Mouse (Mus musculus) c-Kit-positive CD71-positive TER-119-negative erythroid progenitor cells, embryonic 14.5 days (primary cell): Measurements from ENCODE around the gene Fxr2.
A peak's percentile ranks its signal among the peaks of the same experiment; 100 is the strongest.

ENCODE experiments used
- DNase-seq: peaks from one replicate; pipeline ENCODE4 v3.0.0-alpha.2; 2013; ENCODE audit warnings: low read depth

Gene Fxr2

DNA sequence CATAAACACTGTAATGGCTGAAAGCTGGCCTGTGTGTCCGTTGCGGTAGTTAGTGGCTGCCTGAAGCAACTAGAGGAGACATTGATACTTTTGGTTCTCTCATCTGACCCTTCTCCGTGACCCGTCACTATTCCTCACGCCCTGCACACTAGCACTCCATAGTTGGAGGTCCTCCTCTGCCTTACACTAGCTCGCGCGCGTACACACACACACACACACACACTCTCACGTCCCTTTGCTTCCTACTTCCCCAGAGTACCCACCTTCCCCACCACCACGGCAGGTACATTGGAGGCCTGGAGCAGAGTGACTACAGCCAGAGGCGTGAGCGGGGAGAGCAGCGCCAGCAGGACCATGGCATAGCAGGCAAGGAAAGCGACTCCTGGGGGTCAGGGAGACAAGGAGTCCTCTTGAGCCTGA is 24.7 kb downstream of the Fxr2 start:
- DNase-seq: no peak

DNA sequence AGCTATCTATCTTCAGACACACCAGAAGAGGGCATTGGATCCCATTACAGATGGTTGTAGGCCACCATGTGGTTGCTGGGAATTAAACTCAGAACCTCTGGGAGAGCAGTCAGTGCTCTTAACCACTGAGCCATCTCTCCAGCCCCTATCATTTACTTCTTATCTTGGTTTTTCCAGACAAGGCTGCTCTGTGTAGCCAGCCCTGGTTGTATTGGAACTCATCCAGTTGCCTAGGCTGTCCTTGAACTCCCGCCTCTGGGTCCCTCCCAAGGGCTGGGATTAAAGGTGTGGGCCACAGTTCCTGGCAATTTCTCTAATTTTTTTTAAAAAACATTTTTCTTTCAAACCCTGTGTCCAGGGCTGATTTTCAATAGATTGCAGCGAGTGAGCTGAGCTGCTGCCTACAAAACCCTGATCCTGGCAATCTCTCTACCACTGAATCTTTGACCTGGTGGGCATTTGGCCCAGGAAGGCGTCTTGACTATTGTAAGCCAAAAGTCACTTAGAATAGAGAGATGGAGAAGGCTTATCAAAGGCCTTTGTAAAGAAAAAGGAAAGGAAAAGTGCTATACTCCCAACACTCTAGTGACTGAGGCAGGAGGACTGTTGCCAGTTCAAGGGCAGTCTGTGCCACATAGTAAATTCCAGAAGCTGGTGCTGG is 28.6 kb downstream of the Fxr2 start:
- DNase-seq: no peak

DNA sequence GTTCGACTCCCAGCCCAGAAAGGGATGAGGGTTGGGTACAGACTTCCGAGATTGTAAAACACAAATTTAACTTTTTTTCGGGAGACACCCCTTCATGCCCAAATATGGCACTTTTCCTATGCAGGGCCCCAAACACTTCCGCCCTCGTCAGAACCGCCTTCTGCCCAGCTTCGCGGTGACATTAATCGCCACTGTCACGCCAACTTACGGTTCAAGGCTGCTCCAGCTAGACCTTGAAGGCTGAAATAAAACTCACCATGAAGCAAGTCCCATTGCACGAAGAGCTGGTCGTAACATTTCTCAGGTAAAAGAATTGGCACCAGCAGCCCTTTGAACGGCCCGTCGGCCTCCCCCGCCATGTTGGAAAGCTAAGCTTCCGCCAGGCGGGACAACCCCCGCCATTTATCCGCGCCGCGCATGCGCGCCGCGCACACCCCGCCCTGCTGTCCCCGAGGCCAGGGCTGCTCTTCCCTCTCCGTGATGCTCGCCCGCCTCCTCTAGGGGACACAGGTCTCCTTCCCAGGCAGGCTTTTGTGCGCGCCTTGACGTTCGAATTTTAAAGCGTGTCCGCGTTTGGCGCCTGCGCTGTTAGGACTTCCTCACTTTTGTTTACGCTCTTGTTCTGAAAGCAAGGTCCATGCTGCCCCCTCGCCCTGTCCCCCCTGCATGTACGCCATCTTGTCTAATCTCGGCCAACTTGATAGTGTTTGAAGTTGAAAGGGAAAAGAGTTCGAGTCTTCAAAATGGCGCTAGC is 29.6 kb downstream of the Fxr2 start, which contains the start of gene Mpdu1:
TSS of gene Mpdu1 (minus strand) at position 430 of the 754 bp plus-strand sequence.
- peak; percentile 86 for DNase-seq

DNA sequence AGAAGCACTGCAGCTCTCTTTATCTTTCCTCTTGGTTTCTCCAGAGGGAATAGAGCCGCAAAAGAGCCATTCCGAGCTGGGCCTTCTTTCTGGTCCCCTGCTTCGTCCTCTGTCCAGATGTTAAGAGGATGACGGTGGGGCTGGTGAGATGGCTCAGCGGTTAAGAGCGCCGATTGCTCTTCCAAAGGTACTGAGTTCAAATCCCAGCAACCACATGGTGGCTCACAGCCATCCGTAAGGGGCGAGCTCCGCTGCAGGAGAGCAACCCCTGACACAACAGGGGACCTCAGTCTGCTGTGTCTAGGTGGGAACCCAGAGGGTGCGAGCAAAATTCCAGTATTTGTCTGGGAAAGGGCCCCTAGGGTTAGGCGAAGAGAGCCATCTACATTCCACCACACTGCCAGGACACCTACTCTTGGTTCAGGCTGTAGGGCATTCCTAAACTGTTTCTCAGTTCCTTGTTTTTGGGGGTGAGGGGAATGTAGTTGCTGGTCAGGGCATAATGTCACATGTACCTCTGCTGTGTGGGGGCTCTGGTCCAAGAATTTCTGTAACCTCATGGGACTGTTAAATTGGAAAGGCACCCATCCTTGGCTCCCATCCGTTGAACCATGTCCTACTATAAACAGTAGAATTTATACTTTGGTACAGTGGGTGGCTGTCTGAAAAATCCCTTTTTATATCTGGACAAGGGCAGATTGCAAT is 30.3 kb downstream of the Fxr2 start:
- no peak for DNase-seq

DNA sequence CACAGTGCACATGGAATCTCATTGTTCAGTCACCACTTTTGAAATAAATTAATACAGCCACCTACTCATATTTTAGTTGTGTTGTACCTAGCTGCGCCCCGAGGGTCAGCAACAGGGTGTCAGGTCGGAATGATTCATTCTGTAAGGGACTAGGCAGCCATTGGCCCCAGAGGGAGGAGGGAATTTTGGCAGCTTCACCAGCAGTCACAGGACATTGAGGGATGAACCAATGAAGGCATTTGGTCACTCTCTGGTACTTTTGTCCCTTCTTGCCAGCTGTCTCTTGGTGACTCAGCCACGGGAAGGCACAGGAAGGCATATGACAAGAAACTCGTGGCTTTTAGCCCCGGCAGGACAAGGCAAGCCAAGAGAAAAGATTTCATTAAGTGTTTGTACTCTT is 31.0 kb downstream of the Fxr2 start:
- DNase-seq: no peak

DNA sequence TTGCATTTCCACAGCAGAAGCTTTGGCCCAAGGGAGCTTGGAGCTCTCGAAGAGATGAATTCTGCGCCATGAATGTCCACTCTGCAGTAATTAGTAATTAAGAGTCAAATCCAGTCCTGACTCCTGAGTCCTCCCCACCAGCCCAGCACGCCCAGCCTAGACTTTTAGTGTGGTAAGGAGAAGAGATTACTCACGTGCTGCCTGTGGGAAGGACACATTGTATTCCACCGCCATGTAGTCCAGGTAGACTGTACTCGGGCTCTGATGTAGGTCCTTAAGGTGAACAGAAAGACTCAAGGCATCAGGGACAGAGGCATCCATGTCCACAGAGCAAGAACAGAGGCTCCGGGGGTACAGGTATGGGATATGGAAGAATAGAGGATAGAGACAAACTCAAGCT is 32.1 kb downstream of the Fxr2 start:
- DNase-seq: no peak

DNA sequence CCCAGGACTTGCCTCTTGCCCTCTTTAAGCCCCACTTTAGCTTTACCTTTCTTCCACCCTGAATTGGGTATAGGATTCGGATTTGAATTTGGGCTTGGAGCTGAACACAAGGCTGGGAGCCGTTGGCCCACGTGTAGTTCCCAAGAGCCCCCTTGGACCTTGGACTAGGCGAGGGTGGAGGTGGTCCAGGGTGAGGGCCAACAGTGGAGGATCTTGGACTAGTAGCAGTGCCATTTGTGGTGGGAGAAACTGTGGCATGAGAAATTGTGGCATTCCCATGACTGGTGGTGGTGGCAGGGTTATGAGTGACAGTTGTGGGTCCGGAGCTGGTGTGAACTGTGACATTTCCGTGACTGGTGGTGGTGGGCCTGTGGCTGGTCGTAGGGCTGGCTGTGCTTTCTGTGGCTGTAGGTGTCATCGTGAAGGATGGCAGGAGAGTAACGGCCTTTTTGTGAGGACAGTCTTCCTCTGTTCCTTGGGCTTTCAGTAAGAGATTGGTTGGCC is 32.7 kb downstream of the Fxr2 start:
- DNase-seq: no peak

DNA sequence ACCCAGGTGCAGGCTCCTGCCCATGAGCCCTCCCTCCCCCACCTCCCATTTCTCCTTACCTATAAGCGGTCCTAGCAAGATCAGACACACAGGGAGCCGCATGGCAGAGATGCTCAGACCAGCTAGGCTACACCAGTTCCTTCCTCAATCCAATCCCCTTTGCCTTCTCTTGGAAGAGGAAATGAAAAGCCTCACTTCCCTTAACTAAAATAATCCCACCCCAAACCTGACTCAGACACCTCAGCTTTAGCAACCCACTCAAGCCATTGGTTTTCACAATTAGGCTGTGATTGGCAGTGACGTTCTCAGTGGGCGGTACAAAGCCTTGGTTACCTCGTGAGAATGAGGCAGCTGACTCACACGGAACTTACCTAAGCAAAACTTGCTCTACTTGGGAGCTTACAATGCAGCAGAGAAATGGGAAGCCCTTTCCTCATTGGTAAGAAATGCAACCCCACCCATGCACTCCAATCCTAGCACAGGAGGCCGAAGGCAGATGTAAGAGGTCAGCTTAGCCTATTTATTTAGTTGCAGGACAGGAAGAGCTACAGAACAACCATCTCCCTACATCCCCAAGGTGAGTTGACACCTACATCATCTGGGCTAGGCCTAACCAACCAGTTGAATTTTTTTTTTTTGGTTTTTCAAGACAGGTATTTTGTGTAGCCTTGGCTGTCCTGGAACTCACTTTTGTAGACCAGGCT is 33.3 kb downstream of the Fxr2 start, which contains the start of gene Cd68:
TSS of gene Cd68 (minus strand) at position 193 of the 704 bp plus-strand sequence.
- DNase-seq: peak; percentile 76

DNA sequence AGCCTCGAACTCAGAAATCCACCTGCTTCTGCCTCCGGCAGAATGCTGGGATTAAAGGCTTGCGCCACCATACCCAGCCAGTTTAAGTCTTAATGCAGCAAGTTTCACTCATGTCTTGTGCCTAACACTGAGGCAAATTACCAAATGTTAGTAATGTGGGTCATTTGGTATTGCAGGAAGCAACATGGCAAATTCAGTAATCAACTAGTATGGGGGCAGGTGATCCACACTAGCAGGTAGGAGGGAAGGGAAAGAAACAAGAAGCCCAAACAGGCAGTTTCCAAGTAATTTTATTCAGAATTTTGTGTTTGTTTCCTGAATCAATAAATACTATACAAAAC is 33.8 kb downstream of the Fxr2 start:
- DNase-seq: no peak

DNA sequence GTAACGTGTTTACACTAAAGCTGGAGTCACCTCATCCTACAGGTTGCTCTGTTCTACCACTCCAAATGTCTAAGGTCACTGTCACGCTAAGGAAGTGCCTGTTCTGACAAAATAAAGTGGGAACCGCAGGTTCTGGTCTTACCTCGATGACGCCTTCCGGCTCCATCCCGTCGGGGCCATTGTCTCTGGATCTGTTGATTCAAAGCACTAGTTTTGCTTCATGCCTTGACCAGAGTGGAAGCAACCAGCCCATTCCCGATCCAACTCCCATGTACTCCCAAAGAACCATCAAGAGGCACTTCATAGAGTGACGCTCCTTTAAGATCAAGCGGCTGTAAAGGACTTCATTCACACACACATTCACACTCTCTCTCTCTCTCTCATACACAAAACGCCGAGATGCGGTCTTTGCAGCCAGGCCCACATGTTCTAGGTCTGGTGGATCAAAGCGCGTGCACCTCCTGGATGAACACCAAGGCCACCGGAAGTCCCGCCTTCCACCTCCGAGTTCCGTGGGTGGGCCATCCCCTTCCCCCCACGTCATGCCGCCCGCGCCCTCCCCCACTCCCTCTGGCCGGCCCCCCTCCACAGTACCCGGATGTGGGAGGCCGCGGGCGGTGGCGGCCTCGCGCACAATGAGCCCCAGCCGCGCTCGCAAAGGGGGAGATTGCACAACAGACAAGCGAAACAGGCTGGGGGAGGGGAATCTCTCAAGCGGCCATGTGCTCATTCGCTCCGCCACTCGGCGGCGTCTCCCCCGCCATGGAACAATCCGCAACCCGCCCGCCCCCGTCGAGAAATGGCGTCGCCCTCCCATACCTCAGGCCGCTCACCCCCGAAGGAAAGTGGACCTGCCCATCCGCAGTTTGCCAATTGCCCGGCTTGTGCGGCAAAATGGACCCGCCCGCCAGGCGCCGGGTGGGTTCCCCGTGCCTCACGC is 38.3 kb downstream of the Fxr2 start:
- DNase-seq: peak; percentile 86

DNA sequence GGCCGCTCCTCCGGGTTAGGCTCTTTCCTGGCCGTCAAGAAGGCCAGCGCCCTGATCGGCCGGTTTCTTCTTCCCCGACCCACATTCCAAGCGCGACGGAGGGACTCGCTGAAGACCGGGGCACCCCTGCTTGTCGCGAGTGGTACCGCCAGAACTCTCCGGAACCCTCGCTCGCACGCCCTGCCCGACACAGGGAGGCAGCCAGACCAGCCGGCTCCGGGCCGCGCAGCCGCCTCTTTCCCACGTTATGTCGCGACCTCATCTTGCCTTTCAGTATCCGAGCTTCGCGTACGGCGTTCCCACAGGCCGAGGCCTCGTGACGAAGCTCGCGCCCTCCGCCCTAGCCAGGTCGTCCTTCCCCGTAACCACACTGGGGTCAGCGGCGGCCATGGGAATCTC is 38.9 kb downstream of the Fxr2 start:
- no peak for DNase-seq

DNA sequence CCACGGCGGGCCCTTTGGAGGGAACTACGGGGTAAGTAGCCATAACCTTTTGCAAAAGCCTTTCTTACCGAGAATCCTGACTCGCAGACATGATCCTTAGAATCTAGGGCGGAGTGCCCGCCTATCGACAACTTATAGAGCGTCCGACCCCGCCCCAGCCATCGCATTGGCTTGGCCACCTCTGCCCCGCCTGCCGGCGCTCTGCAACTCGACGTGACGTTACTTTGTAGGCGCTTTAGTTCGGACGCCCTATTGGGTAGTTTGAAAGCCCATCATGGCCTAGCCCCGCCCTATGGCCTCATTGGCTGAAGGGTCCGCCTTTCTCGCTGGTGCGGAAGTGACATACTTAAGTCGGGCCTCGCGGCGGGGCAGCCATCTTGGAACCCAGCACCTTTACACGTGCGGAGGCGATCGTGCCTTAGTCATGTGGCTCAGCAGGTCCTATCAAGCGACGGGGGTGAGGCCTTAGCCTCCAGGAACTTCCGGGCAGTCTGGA is 39.5 kb downstream of the Fxr2 start, which contains the start of gene Eif4a1:
TSS of gene Eif4a1 (minus strand) at position 213 of the 496 bp plus-strand sequence.
- peak; percentile 100 for DNase-seq

DNA sequence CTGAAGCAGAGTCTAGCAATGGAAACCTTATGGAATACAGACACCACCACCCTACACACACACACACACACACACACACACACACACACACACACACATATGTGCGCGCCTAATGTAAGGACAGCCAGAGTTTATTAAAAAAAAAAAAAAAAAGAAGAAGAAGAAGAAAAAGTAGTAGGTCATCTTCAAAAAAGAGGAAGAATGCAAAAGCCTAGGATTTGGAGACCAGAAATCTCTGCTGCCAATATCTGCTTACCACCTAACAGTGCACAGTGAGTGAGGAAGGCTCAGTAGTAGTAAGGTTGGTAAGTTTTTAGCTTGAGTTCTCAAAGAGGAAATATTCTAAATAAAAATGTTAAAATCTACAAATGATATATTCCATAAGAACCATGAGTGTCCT is 46.4 kb downstream of the Fxr2 start:
- DNase-seq: no peak

DNA sequence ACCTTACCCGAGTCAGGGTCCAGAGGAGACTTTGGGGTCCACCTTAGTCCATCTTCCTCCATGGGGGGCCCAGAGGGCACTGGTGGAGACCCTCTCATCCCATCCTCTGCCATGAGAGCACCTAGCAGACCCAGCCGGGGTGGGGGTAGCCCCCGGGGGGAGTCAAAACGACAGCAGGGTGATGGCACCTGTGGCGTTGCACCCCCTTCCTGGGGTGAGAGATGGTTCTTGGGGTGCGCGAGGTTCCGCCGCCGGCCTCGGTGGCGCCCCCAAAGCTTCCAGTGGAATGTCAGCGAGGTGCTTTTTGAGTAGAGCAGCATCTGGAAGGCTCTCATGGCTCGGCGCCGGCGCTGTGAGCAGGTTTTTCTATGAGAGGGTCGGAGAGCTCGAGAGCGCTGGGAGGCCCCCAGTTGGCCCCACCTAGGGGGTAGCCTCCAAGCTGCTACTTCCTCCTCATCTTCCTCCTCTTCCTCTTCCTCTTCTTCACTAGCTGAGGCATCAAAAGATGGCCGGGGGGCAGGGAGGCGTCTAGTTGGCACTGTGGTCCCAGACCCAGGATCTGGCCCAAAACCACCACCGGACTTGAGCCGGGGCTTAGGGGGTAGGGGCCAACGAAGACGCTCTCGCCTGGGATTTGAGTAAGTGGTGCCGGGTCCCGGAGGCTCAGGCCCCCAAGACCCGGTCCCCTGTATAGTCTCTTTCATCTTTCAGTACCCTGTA is 47.5 kb downstream of the Fxr2 start:
- no peak for DNase-seq

DNA sequence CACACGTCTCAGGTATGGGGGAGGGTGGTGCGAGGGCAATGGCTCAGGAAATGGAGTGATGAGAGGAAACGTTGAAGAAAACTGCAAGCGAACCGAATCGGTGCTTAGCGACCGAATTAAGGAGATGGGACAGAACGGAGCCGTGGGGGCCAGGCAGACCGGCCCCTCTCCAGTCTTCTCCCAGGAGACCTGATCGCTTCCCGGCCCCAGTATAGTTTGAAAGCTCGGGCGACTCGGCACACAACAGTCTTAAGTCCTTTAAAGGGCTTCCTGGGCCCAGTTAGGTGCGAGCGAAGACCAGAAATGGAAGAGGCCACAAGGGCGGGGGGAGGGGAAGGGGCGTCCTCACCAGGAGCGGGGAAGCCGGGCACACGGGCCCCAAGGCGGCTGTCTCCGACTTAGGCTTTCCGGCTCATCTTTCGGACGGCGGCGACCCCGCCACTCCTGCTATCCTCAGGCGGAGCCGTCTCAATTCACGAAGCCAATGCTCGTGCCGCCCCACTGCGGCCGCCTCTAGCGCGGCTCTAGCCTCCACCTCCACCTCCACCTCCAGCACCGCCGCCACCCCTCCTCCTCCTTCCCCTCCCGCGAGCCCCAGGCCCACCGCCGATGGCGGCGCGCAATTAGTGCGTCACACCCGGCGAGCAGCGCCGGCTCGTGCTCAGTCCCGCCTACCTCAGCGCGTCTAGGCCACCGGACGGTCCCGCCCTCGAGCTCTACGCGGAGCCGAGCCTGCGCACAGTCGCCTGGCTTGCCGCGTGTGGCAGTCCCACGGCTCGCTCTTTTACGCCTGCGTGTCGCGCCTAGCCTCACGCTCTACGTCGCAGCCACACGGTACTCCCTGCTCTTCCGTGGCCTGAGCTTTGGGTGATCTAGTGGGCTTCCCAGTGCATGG is 48.8 kb downstream of the Fxr2 start, which contains the start of gene Senp3:
TSS of gene Senp3 (minus strand) at position 771 of the 895 bp plus-strand sequence.
- DNase-seq: peak; percentile 90

DNA sequence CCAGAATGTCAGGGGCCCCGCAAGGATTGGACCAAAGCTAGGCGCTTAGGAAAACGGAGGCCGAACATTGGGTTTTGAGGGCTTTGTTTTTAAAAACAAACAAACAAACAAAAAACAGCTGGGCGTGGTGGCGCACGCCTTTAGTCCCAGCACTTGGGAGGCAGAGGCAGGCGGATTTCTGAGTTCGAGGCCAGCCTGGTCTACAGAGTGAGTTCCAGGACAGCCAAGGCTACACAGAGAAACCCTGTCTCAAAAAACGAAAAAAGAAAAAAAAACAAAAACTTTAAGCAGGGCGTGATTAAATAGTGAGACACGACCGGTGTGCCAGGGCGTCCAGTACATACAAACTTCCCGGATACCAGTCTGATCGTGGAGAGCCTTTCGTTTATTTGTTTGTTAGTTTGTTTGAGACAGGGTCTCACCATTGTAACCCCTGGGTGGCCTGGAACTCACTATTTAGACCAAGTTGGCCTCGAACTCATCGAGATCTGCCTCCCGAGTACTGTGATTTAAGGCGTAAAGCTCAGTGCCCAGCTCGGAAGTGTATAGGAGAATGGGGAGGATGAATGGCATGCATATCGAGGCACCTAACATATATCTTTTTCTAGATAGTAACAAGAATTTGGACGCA is 49.5 kb downstream of the Fxr2 start:
- no peak for DNase-seq

DNA sequence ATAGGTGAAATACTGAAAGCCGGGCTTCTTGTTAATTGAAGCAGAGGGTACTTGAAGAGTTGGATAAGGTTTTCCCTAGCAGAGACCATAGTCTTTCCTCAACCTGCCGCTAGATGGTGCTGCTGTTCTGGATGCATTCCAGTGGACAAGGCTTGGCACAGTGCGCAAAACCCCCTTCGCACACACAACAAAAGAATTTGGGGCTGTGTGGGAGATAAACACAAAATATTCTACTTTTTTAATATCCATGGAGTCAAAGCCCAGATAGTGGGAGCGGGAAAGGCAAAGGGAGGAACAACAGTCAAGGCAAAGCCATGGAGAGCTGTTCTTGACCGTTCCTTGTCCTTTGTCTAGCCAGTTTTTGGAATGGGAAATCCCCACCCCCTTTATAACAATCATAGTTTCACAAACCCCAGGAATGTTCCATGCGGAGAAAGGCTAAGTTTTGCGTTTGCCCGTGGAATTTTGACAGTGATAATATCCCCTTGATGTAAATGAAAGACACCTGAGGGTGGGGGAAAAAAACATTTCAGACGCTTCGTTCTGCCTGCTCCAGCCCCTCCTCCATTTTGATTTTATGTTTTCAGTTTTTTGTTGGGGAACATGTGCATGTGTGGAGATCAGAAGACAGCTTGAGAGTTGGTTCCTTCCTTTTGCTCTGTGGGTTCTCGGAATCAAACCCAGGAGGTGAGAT is 50.2 kb downstream of the Fxr2 start:
- DNase-seq: peak; percentile 94

DNA sequence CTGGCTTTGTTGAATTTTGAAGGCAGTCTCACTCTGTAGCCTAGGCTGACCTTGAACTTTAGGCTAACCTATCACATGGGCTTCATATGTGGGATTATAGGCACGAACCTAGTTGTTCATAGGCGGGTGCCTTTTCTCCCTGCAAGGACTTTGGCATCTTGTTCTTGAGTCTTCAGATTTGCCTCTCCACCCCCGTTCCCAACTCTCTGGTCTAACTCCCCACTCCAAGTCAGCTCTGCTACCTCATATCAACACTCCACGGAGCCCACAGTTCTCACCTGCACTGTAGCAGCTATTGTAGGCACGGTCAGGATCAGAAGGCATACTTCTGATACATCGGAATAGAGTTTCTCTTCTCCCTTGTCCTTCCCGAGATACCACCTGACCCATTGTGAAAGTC is 50.8 kb downstream of the Fxr2 start:
- no peak for DNase-seq
